Mouse (Mus musculus): ENCODE results near the gene Adam15.

GRCm38 (mm10) chr3:89322131-89322500, 27.7 kb downstream of the Adam15 start:
- TF ChIP-seq GATA1 (IDR thresholded peaks at IDR 0.05; ENCODE audit: low read length), result no peak
- TF ChIP-seq TAL1 (IDR thresholded peaks at IDR 0.05; ENCODE audit: low read length), result no peak
